Mouse (Mus musculus) c-Kit-positive CD71-negative TER-119-negative erythroid progenitor cells, embryonic 14.5 days (primary cell): ENCODE measurements around the gene Uhrf1bp1.

Experiments
- DNase-seq: peaks from one replicate; pipeline ENCODE4 v3.0.0-alpha.2; 2013; ENCODE audit warnings: low read depth

Gene Uhrf1bp1

GRCm38 (mm10) chr17:27839469-27840252, 16.6 kb upstream of the Uhrf1bp1 start:
- DNase-seq = peak; percentile 89

- no peak for DNase-seq
These were observed 7.9 kb upstream of the Uhrf1bp1 start for GRCm38 (mm10) chr17:27848351-27848750.

GRCm38 (mm10) chr17:27851076-27851475, 5.2 kb upstream of the Uhrf1bp1 start:
- no peak for DNase-seq

- DNase-seq = peak; percentile 41
These were observed 782 bp downstream of the Uhrf1bp1 start for GRCm38 (mm10) chr17:27856798-27857648.

GRCm38 (mm10) chr17:27857649-27858475, 1.6 kb downstream of the Uhrf1bp1 start:
- no peak for DNase-seq

GRCm38 (mm10) chr17:27859131-27859530, 2.9 kb downstream of the Uhrf1bp1 start:
- no peak for DNase-seq

- no peak for DNase-seq
These were observed 9.2 kb downstream of the Uhrf1bp1 start for GRCm38 (mm10) chr17:27865461-27865860.

- DNase-seq = no peak
These were observed 10.5 kb downstream of the Uhrf1bp1 start for GRCm38 (mm10) chr17:27866737-27867136.

GRCm38 (mm10) chr17:27871851-27872250, 15.6 kb downstream of the Uhrf1bp1 start:
- no peak for DNase-seq

- no peak for DNase-seq
These were observed 17.3 kb downstream of the Uhrf1bp1 start for GRCm38 (mm10) chr17:27873583-27873982.

GRCm38 (mm10) chr17:27874510-27874909, 18.3 kb downstream of the Uhrf1bp1 start:
- DNase-seq = no peak

- no peak for DNase-seq
These were observed 25.3 kb downstream of the Uhrf1bp1 start for GRCm38 (mm10) chr17:27881518-27881917.

GRCm38 (mm10) chr17:27883129-27883528, 26.9 kb downstream of the Uhrf1bp1 start:
- no peak for DNase-seq

- no peak for DNase-seq
These were observed 27.8 kb downstream of the Uhrf1bp1 start for GRCm38 (mm10) chr17:27883994-27884393.

- DNase-seq = no peak
These were observed 30.4 kb downstream of the Uhrf1bp1 start for GRCm38 (mm10) chr17:27886499-27887210.

GRCm38 (mm10) chr17:27907512-27908205, 51.4 kb downstream of the Uhrf1bp1 start:
- peak; percentile 89 for DNase-seq

GRCm38 (mm10) chr17:27908206-27908887, 52.1 kb downstream of the Uhrf1bp1 start:
- peak; percentile 18 for DNase-seq

- DNase-seq = peak; percentile 68
These were observed 52.8 kb downstream of the Uhrf1bp1 start, which contains the start of gene Anks1 for GRCm38 (mm10) chr17:27908888-27909621. Gene Anks1, plus strand, starts transcription at chr17:27909306.
